Mouse (Mus musculus): Measurements from ENCODE around the gene Pcnp.

GRCm38 (mm10) chr16:56066113-56066512, 36.6 kb upstream of the Pcnp start:
- TF ChIP-seq CTCF (IDR thresholded peaks at IDR 0.05) (no peak), POLR2A (IDR thresholded peaks at IDR 0.05; ENCODE audit: insufficient read depth, low read depth, low read length) (no peak), EP300 (IDR thresholded peaks at IDR 0.05; ENCODE audit: insufficient read depth, low read depth, low read length) (no peak)
